Mouse (Mus musculus) embryonic fibroblast, embryonic 13.5 days (primary cell): ENCODE data around the gene Rplp2.

ENCODE experiments used
- CTCF ChIP-seq: IDR thresholded peaks from 2 replicates; pipeline ENCODE4 v1.5.1; 2011; ENCODE audit warnings: mild to moderate bottlenecking, control low read depth, low read length, moderate library complexity, borderline replicate concordance; ENCODE audit not compliant: insufficient read depth
- POLR2A ChIP-seq: IDR thresholded peaks from 2 replicates; pipeline ENCODE4 v1.6.1; 2011; ENCODE audit warnings: low read depth, mild to moderate bottlenecking, control low read depth, low read length, moderate library complexity

GRCm38 (mm10) chr7:141420030-141420702 is 27.0 kb upstream of the Rplp2 start:
- no peak for TF ChIP-seq POLR2A
- TF ChIP-seq CTCF: no peak
